Comparison of ENCODE assay signal across 8 mouse cellular contexts in genomic region chr9:107677819-107678526, GRCm38 (mm10). TPM values are rescaled to one million over a fixed set of nuclear protein-coding genes. Genes with fewer than 3 reads are reported as not detected.
DNase-seq lines count a peak whose midpoint lies in the region; ATAC-seq and TF ChIP-seq lines count a peak whose summit lies in the region.
"Not testable (repeated sequence)": the region's sequence is repeated elsewhere in the genome, so short reads cannot be mapped to it uniquely, and the experiment has no call there.

No protein-coding gene starts in this region.

- ATAC-seq in forebrain, embryonic 14.5 days; hindbrain, postnatal 0 days: not testable (repeated sequence)

- 41% methylated on average over 14 of the region's 14 CpGs for WGBS in forebrain, embryonic 14.5 days
- WGBS in hindbrain, postnatal 0 days = 41% methylated on average over 14 of the region's 14 CpGs

- DNase-seq in MN1 (ENCODE audit: low spot score) = peak; percentile 83
- peak; percentile 81 to 86 for DNase-seq in cerebellum, adult 18-20 months
- DNase-seq in forebrain, embryonic 14.5 days (ENCODE audit: low spot score) = peak; percentile 89
- DNase-seq in hindbrain, postnatal 0 days (ENCODE audit: low spot score) = peak; percentile 90
- peak; percentile 35 to 68 for DNase-seq in layer of hippocampus, postnatal 36 days
- DNase-seq in lung, postnatal 10 days = peak; percentile 88
- peak; percentile 88 to 89 for DNase-seq in right cerebral cortex, adult 2 months (ENCODE audit: low spot score in 2 of 2)
- peak; percentile 82 for DNase-seq in urinary bladder, postnatal 14 days (ENCODE audit: low spot score)

- H3K36me3 ChIP-seq in forebrain, embryonic 14.5 days (ENCODE audit: control insufficient read depth, insufficient read depth, low read length); hindbrain, postnatal 0 days (ENCODE audit: insufficient read depth, low read length): not testable (repeated sequence)

- H3K9ac ChIP-seq in forebrain, embryonic 14.5 days (ENCODE audit: low read length); hindbrain, postnatal 0 days (replicated peaks; ENCODE audit: low read length): not testable (repeated sequence)

- not testable (repeated sequence) for H3K4me3 ChIP-seq in forebrain, embryonic 14.5 days (ENCODE audit: low read depth, low read length); hindbrain, postnatal 0 days (ENCODE audit: low read length)

- H3K4me2 ChIP-seq in forebrain, embryonic 14.5 days (ENCODE audit: low read length); hindbrain, postnatal 0 days (ENCODE audit: low read depth, low read length): not testable (repeated sequence)

- peaks cover 24% of the 10 kb centered on the region for H3K27me3 ChIP-seq in forebrain, embryonic 14.5 days (replicated peaks; ENCODE audit: control insufficient read depth, insufficient read depth, low read length)
- not testable (repeated sequence) for H3K27me3 ChIP-seq in hindbrain, postnatal 0 days (ENCODE audit: insufficient read depth, low read length)

- H3K4me1 ChIP-seq in forebrain, embryonic 14.5 days (ENCODE audit: control insufficient read depth, insufficient read depth, low read length); hindbrain, postnatal 0 days (ENCODE audit: insufficient read depth, low read length): not testable (repeated sequence)

- not testable (repeated sequence) for H3K27ac ChIP-seq in forebrain, embryonic 14.5 days (ENCODE audit: low read depth, low read length); hindbrain, postnatal 0 days

- H3K9me3 ChIP-seq in forebrain, embryonic 14.5 days (replicated peaks; ENCODE audit: control insufficient read depth, low read length); hindbrain, postnatal 0 days (ENCODE audit: low read length): not testable (repeated sequence)

- TF ChIP-seq CTCF in hindbrain, postnatal 0 days (IDR thresholded peaks at IDR 0.05; ENCODE audit: low read depth) = peak; percentile 76

RNA-seq across cellular contexts. Expression of gene Gnat1, which starts 1.5 kb away (rescaled TPM):
- polyA plus RNA-seq in forebrain, embryonic 14.5 days (2014; fragmentation: Nextera tagmentation; extraction: Ambion mirVana) = 0.28 and 0.66 TPM in 2 replicates
- 0.52 TPM in 1 of 2 replicates, not detected in the other for total RNA-seq in hindbrain, postnatal 0 days (2014; rRNA removed)
- polyA plus RNA-seq in hindbrain, postnatal 0 days (2015; fragmentation: Nextera tagmentation; extraction: Ambion mirVana) = 2.4 and 2.7 TPM in 2 replicates
- not detected for total RNA-seq in layer of hippocampus, postnatal 36 days (2021)

RNA-seq across cellular contexts. Expression of gene Slc38a3, which starts 8.6 kb away (rescaled TPM):
- 32.8 and 32.9 TPM in 2 replicates for polyA plus RNA-seq in forebrain, embryonic 14.5 days (2014; fragmentation: Nextera tagmentation; extraction: Ambion mirVana)
- 102 and 134 TPM in 2 replicates for total RNA-seq in hindbrain, postnatal 0 days (2014; rRNA removed)
- polyA plus RNA-seq in hindbrain, postnatal 0 days (2015; fragmentation: Nextera tagmentation; extraction: Ambion mirVana) = 52.1 and 54.5 TPM in 2 replicates
- 10 to 100 TPM; 53.9 to 60.6 TPM for total RNA-seq in layer of hippocampus, postnatal 36 days (2021)

RNA-seq across cellular contexts. Expression of gene Sema3f, which starts 32.3 kb away (rescaled TPM):
- 7.4 and 12.2 TPM in 2 replicates for polyA plus RNA-seq in forebrain, embryonic 14.5 days (2014; fragmentation: Nextera tagmentation; extraction: Ambion mirVana)
- total RNA-seq in hindbrain, postnatal 0 days (2014; rRNA removed) = 65.4 and 81.3 TPM in 2 replicates
- 7.5 and 8.7 TPM in 2 replicates for polyA plus RNA-seq in hindbrain, postnatal 0 days (2015; fragmentation: Nextera tagmentation; extraction: Ambion mirVana)
- total RNA-seq in layer of hippocampus, postnatal 36 days (2021) = 1 to 10 TPM; 4.3 to 4.6 TPM

RNA-seq across cellular contexts. Expression of gene Gnai2, which starts 42.8 kb away (rescaled TPM):
- 371 and 423 TPM in 2 replicates for polyA plus RNA-seq in forebrain, embryonic 14.5 days (2014; fragmentation: Nextera tagmentation; extraction: Ambion mirVana)
- 334 and 369 TPM in 2 replicates for total RNA-seq in hindbrain, postnatal 0 days (2014; rRNA removed)
- 275 and 287 TPM in 2 replicates for polyA plus RNA-seq in hindbrain, postnatal 0 days (2015; fragmentation: Nextera tagmentation; extraction: Ambion mirVana)
- total RNA-seq in layer of hippocampus, postnatal 36 days (2021) = 100 to 1,000 TPM; 195 to 208 TPM

Comparison
In these comparisons a context has a peak if more than half of its experiments do, and no peak if none do; other contexts are left out.
1. RNA of gene Sema3f, which starts 32.3 kb away (total RNA-seq): 65.4 to 81.3 TPM in hindbrain, postnatal 0 days; 4.3 to 4.6 TPM in layer of hippocampus, postnatal 36 days; every median in the first group is over 10 times any median in the second.
2. Peak in every context shown above with its lines, with median percentiles within 50 percentile points of each other: DNase-seq.